Mouse (Mus musculus) embryonic facial prominence, embryonic 13.5 days (tissue): ENCODE measurements around the gene Tspan4. TPM values are rescaled to one million over a fixed set of nuclear protein-coding genes. Genes with fewer than 3 reads are reported as not detected.
A peak's percentile ranks its signal among the peaks of the same experiment; 100 is the strongest.

ENCODE experiments used
- ATAC-seq: fragments of 200-750 bp; cut with Nextera tagmentation; 2 replicates; pipeline ENCODE4 v1.8.0; 2017; ENCODE audit warnings: low read depth; ENCODE audit not compliant: insufficient number of reproducible peaks, insufficient read depth, low FRiP score, low TSS enrichment
- H3K27ac ChIP-seq: fragments of 300-500 bp; sonication (generic); 2 replicates; pipeline ENCODE4 v1.5.1; 2015; ENCODE audit warnings: moderate library complexity, mild to moderate bottlenecking, inconsistent platforms
- H3K27me3 ChIP-seq: fragments of 300-500 bp; sonication (generic); 2 replicates; pipeline ENCODE4 v1.6.1; 2015; ENCODE audit warnings: mild to moderate bottlenecking, inconsistent platforms
- H3K36me3 ChIP-seq: fragments of 300-500 bp; sonication (generic); 2 replicates; pipeline ENCODE4 v1.6.1; 2015; ENCODE audit warnings: mild to moderate bottlenecking, inconsistent platforms
- H3K4me1 ChIP-seq: fragments of 300-500 bp; sonication (generic); 2 replicates; pipeline ENCODE4 v1.6.1; 2015; ENCODE audit warnings: inconsistent platforms
- H3K4me2 ChIP-seq: fragments of 300-500 bp; sonication (generic); 2 replicates; pipeline ENCODE4 v1.6.1; 2015; ENCODE audit warnings: moderate library complexity, mild to moderate bottlenecking, inconsistent platforms
- H3K4me3 ChIP-seq: fragments of 300-500 bp; sonication (generic); 2 replicates; pipeline ENCODE4 v1.5.1; 2015; ENCODE audit warnings: mild to moderate bottlenecking, inconsistent platforms
- H3K9ac ChIP-seq: fragments of 300-500 bp; sonication (generic); 2 replicates; pipeline ENCODE4 v1.6.1; 2015; ENCODE audit warnings: mild to moderate bottlenecking, inconsistent platforms
- H3K9me3 ChIP-seq: fragments of 300-500 bp; sonication (generic); 2 replicates; pipeline ENCODE4 v1.6.1; 2016; ENCODE audit warnings: inconsistent platforms
- WGBS: fragments of 180-500 bp; shearing (Covaris S2); methylation state at CpG from one replicate; pipeline ENCODE4 v1.1.7; 2015; ENCODE audit warnings: mixed read lengths; 5-methylcytosine and 5-hydroxymethylcytosine counted together
- polyA plus RNA-seq: library from polyadenylated mRNA; unstranded; fragments of >200 nt; fragmentation: Nextera tagmentation; extraction: Ambion mirVana; gene quantifications from 2 replicates; pipeline ENCODE4 v1.2.1, GENCODE M21; 2015

Tspan4 gene
- polyA plus RNA-seq, 1 experiment from 2014 or later: 46.4 TPM

- H3K9ac ChIP-seq: 0 out of 2 replicates have a peak overlapping the region, but pooled peaks have one; percentile 40
- no peak for ATAC-seq
- 22% methylated on average over 12 of the region's 12 CpGs for WGBS
- peak overlapping the region; percentile 59 for H3K4me2 ChIP-seq
- peaks cover 77% of the 10 kb centered on the region for H3K27me3 ChIP-seq
- no peaks in the 10 kb centered on the region for H3K9me3 ChIP-seq
- peaks cover 3% of the 10 kb centered on the region for H3K36me3 ChIP-seq
- no peak overlapping the region for H3K27ac ChIP-seq
- peak overlapping the region; percentile 31 for H3K4me3 ChIP-seq
- H3K4me1 ChIP-seq: peaks cover 57% of the 10 kb centered on the region
These were observed 11.0 kb upstream of the Tspan4 start for GRCm38 (mm10) chr7:141463824-141464602.

DNA sequence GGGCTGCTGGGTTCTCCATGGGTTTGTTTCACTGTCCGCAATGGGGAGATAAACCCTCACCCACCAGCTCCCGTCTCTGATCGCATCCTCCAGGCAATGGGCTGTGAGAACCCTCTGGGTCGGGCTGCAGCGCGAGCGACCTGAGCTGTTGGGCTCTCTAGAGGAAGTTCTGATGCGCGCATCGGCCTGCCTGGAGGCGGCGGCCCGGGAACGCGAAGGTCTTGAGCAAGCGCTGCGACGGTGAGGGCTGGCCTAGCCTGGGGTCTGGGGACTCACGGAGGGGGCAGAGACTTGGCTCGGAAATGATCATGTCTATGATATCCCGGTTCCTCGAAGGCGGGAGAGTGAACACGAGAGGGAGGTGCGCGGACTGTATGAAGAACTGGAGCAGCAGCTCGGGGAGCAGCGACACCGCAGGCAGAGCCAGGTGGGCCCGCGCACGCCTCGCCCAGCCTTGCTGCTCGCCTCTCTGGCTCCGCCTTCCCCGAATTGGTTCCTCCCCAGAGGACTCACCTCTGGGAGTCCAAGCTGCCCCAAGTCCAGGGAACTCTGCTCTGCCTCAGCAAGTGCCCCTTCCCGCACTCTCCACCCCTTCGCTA is 10.3 kb upstream of the Tspan4 start:
- H3K9ac ChIP-seq: peak overlapping the region; percentile 61
- ATAC-seq: no peak
- 3% methylated on average over 38 of the region's 38 CpGs for WGBS

GRCm38 (mm10) chr7:141465388-141466044 is 9.5 kb upstream of the Tspan4 start:
- Histone ChIP-seq H3K27me3 (peaks cover 62% of the 10 kb centered on the region), H3K4me2 (peak overlapping the region; percentile 59), H3K36me3 (peaks cover 15% of the 10 kb centered on the region), H3K27ac (no peak overlapping the region), H3K4me1 (peaks cover 72% of the 10 kb centered on the region), H3K9ac (peak overlapping the region; percentile 61; the same call in 1 of the 2 replicates), H3K4me3 (no peak overlapping the region), H3K9me3 (no peaks in the 10 kb centered on the region)
- no peak for ATAC-seq
- 23% methylated on average over 10 of the region's 10 CpGs for WGBS

More for the DNA sequence above, 10.3 kb upstream of the Tspan4 start:
- Histone ChIP-seq H3K4me2 (peak overlapping the region; percentile 59), H3K36me3 (peaks cover 7% of the 10 kb centered on the region), H3K27me3 (peaks cover 70% of the 10 kb centered on the region), H3K27ac (no peak overlapping the region), H3K4me3 (peak overlapping the region; percentile 31), H3K4me1 (peaks cover 64% of the 10 kb centered on the region), H3K9me3 (no peaks in the 10 kb centered on the region)

DNA sequence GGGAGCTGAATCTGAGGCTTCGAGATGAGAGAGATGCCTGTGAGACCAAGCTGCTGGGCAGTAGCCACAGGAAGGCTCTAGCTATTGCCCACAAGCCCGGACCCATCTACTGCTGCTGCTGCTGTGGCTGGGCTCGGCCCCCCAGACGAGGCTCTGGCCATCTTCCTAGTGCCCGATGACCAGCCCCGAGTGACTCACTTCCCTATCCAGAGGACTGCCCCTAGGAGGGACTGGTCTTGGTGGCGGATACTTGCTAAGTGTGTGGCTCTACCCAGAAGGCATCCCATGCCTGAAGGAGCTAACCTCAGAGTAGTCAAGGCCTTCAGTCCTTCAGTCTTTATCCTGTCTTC is 9.0 kb upstream of the Tspan4 start:
- H3K4me3 ChIP-seq: no peak overlapping the region
- no peak overlapping the region for H3K27ac ChIP-seq
- WGBS: 79% methylated on average over 7 of the region's 7 CpGs
- H3K4me1 ChIP-seq: peaks cover 68% of the 10 kb centered on the region
- peaks cover 20% of the 10 kb centered on the region for H3K36me3 ChIP-seq
- no peak for ATAC-seq
- no peaks in the 10 kb centered on the region for H3K9me3 ChIP-seq
- peaks cover 57% of the 10 kb centered on the region for H3K27me3 ChIP-seq
- 0 out of 2 replicates have a peak overlapping the region, but pooled peaks have one; percentile 59 for H3K4me2 ChIP-seq
- H3K9ac ChIP-seq: no peak overlapping the region

- H3K9me3 ChIP-seq: no peaks in the 10 kb centered on the region
- peaks cover 25% of the 10 kb centered on the region for H3K36me3 ChIP-seq
- peaks cover 64% of the 10 kb centered on the region for H3K4me1 ChIP-seq
- H3K27me3 ChIP-seq: peaks cover 51% of the 10 kb centered on the region
- H3K9ac ChIP-seq: peak overlapping the region; percentile 85
- peak overlapping the region; percentile 70 for H3K4me3 ChIP-seq
- H3K4me2 ChIP-seq: peak overlapping the region; percentile 75
- peak overlapping the region; percentile 84; the same call in 1 of the 2 replicates for H3K27ac ChIP-seq
- no peak for ATAC-seq
- 56% methylated on average over 10 of the region's 10 CpGs for WGBS
These were observed 8.4 kb upstream of the Tspan4 start for GRCm38 (mm10) chr7:141466607-141467148.

- no peaks in the 10 kb centered on the region for H3K9me3 ChIP-seq
- peak within 1 kb of the TSS; percentile 84 for H3K27ac ChIP-seq
- H3K27me3 ChIP-seq: peaks cover 43% of the 10 kb centered on the region
- peak within 1 kb of the TSS; percentile 70 for H3K4me3 ChIP-seq
- peak; percentile 76 for ATAC-seq
- H3K9ac ChIP-seq: peak within 1 kb of the TSS; percentile 85
- H3K4me2 ChIP-seq: peak within 1 kb of the TSS; percentile 75
- peaks cover 31% of the 10 kb centered on the region for H3K36me3 ChIP-seq
- peaks cover 57% of the 10 kb centered on the region for H3K4me1 ChIP-seq
- under 1% methylated on average over 52 of the region's 52 CpGs for WGBS
These were observed 7.6 kb upstream of the Tspan4 start, which contains the start of gene Cd151 for GRCm38 (mm10) chr7:141467230-141468030. Gene Cd151 (plus strand): TSS chr7:141467392.

DNA sequence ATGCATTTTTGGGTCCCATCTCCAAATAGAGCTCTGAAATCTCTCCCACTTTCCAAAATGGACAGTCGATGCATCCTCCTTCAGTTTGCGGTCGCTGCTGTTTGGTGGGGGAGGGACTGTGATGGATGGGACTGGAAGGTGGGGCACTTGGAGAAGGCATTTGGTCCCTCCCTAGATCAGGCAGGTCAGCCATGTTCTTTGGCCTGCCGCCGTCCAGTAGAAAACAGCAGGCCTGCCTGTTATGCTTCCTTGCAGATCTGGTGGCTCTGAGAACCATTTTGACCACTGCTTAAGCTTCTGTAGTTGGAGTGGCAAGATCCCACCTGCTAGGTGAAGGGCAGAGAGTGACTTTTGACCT is 6.9 kb upstream of the Tspan4 start:
- H3K4me2 ChIP-seq: peak overlapping the region; percentile 75
- H3K9me3 ChIP-seq: no peaks in the 10 kb centered on the region
- WGBS: 14% methylated on average over 5 of the region's 5 CpGs
- H3K27ac ChIP-seq: peak overlapping the region; percentile 84
- peaks cover 36% of the 10 kb centered on the region for H3K36me3 ChIP-seq
- ATAC-seq: no peak
- peak overlapping the region; percentile 85 for H3K9ac ChIP-seq
- H3K4me3 ChIP-seq: peak overlapping the region; percentile 70
- H3K4me1 ChIP-seq: peaks cover 56% of the 10 kb centered on the region
- peaks cover 36% of the 10 kb centered on the region for H3K27me3 ChIP-seq

DNA sequence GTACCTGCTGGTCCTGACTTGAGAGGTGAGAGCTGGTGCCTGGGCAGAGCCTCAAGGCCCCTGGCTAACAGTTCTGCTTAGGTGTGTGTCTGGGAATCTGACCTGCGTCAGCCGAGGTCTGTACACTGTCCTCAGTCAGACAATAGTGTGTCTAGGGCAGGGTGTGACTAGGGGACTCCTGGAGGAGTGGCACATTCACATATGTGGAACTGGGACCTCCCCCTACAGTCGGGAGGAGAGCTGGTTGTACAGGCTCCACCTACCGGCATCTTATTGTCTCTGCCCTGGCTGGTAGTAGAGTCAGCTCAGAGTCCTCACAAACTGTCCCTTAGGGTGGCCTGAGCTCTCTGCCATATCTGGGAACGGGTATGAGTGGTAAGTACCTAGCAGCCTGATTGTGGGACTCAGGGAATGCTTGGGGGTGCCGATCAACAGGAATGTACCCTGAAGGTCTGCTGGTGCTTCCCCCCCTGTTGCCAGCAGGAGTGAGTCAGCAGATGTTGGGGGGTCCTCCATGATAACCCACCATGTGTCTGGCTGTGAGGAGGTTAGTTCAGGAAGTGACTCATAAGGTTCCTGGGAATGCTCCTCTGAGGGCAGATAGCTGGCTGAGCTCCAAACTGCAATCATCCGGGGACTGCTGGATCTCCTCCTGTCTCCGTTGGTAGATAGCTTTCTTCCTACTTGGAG is 6.4 kb upstream of the Tspan4 start:
- Histone ChIP-seq H3K9ac (peak overlapping the region; percentile 85), H3K4me2 (peak overlapping the region; percentile 75), H3K27me3 (peaks cover 31% of the 10 kb centered on the region), H3K4me1 (peaks cover 61% of the 10 kb centered on the region), H3K36me3 (peaks cover 36% of the 10 kb centered on the region), H3K9me3 (no peaks in the 10 kb centered on the region), H3K27ac (peak overlapping the region; percentile 84), H3K4me3 (peak overlapping the region; percentile 70)
- 6% methylated on average over 8 of the region's 8 CpGs for WGBS
- peak; percentile 46 for ATAC-seq

- H3K36me3 ChIP-seq: peaks cover 36% of the 10 kb centered on the region
- peak overlapping the region; percentile 85 for H3K9ac ChIP-seq
- peaks cover 64% of the 10 kb centered on the region for H3K4me1 ChIP-seq
- no peak for ATAC-seq
- H3K4me2 ChIP-seq: peak overlapping the region; percentile 75
- WGBS: 80% methylated on average over 6 of the region's 6 CpGs
- peaks cover 24% of the 10 kb centered on the region for H3K27me3 ChIP-seq
- peak overlapping the region; percentile 84 for H3K27ac ChIP-seq
- peak overlapping the region; percentile 70 for H3K4me3 ChIP-seq
- no peaks in the 10 kb centered on the region for H3K9me3 ChIP-seq
These were observed 5.7 kb upstream of the Tspan4 start for GRCm38 (mm10) chr7:141469352-141469751.

- H3K4me2 ChIP-seq: peak overlapping the region; percentile 75
- peaks cover 58% of the 10 kb centered on the region for H3K4me1 ChIP-seq
- no peak overlapping the region for H3K4me3 ChIP-seq
- WGBS: 93% methylated on average over 18 of the region's 18 CpGs
- peaks cover 36% of the 10 kb centered on the region for H3K36me3 ChIP-seq
- H3K9me3 ChIP-seq: no peaks in the 10 kb centered on the region
- H3K27ac ChIP-seq: no peak overlapping the region
- ATAC-seq: no peak
- H3K9ac ChIP-seq: 0 out of 2 replicates have a peak overlapping the region, but pooled peaks have one; percentile 85
- peaks cover 17% of the 10 kb centered on the region for H3K27me3 ChIP-seq
These were observed 5.0 kb upstream of the Tspan4 start for GRCm38 (mm10) chr7:141469901-141470636.
